Mouse (Mus musculus) kidney, adult 2 months (tissue): ENCODE measurements at regions not wholly inside any gene's neighbourhood (a gene's known extent, or its start where the extent isn't known, plus 50 kb on each side); places are given as distances from the start of the nearest gene placed in this dataset.
A peak's percentile ranks its signal among the peaks of the same experiment; 100 is the strongest.

Experiments used
- DNase-seq: peaks from one replicate; pipeline ENCODE4 v3.0.0; 2021
- H3K27ac ChIP-seq: fragments of 200-500 bp; 2 replicates; pipeline ENCODE4 v1.5.1; 2012; ENCODE audit warnings: low read depth, low read length, control low read depth, inconsistent platforms; ENCODE audit not compliant: insufficient read depth
- H3K27me3 ChIP-seq: fragments of 200-500 bp; replicated peaks from 2 replicates; pipeline ENCODE4 v1.6.1; 2012; ENCODE audit warnings: mild to moderate bottlenecking, moderate library complexity, low read length, inconsistent platforms; ENCODE audit not compliant: control insufficient read depth, insufficient read depth
- H3K36me3 ChIP-seq: fragments of 200-500 bp; 2 replicates; pipeline ENCODE4 v1.6.1; 2012; ENCODE audit warnings: mild to moderate bottlenecking, moderate library complexity, low read length, inconsistent platforms; ENCODE audit not compliant: control insufficient read depth, insufficient read depth
- H3K4me1 ChIP-seq: fragments of 200-500 bp; 2 replicates; pipeline ENCODE4 v1.6.1; 2011; ENCODE audit warnings: low read length; ENCODE audit not compliant: control insufficient read depth, insufficient read depth
- H3K4me3 ChIP-seq: fragments of 200-500 bp; 2 replicates; pipeline ENCODE4 v1.5.1; 2011; ENCODE audit warnings: mild to moderate bottlenecking, low read depth, low read length, control low read depth; ENCODE audit not compliant: insufficient read depth
- CTCF ChIP-seq: fragments of 200-500 bp; conservative IDR thresholded peaks from 2 replicates; pipeline ENCODE4 v1.5.1; 2011; ENCODE audit warnings: low read depth, mild to moderate bottlenecking, control low read depth, low read length, moderate library complexity, mixed read lengths; ENCODE audit not compliant: insufficient read depth, insufficient read length
- POLR2A ChIP-seq: fragments of 200-500 bp; IDR thresholded peaks from one replicate; pipeline ENCODE4 v1.6.1; 2011; ENCODE audit warnings: low read depth, low read length, control low read depth
- WGBS: fragments of 180-500 bp; shearing (Covaris S2); methylation state at CpG from one replicate; pipeline ENCODE4 v1.1.7; 2018; 5-methylcytosine and 5-hydroxymethylcytosine counted together

- Histone ChIP-seq H3K4me3 (no peak overlapping the region), H3K4me1 (no peaks in the 10 kb centered on the region), H3K27me3 (no peaks in the 10 kb centered on the region), H3K36me3 (no peaks in the 10 kb centered on the region), H3K27ac (peak overlapping the region; percentile 32; the same call in 1 of the 2 replicates)
- peak; percentile 81 for DNase-seq
- no peak for TF ChIP-seq CTCF
- TF ChIP-seq POLR2A = no peak
- WGBS = 62% methylated on average over 5 of the region's 5 CpGs
These were observed 96.0 kb upstream of the Sulf2 start for GRCm38 (mm10) chr2:166251421-166251820.

GRCm38 (mm10) chr2:166250571-166250970, 95.1 kb upstream of the Sulf2 start:
- Histone ChIP-seq H3K4me1 (no peaks in the 10 kb centered on the region), H3K4me3 (no peak overlapping the region), H3K27ac (peak overlapping the region; percentile 32), H3K27me3 (no peaks in the 10 kb centered on the region), H3K36me3 (no peaks in the 10 kb centered on the region)
- WGBS = 72% methylated on average over 10 of the region's 10 CpGs
- TF ChIP-seq POLR2A (no peak), CTCF (no peak)
- peak; percentile 81 for DNase-seq

- Histone ChIP-seq H3K4me3 (no peak overlapping the region), H3K36me3 (no peaks in the 10 kb centered on the region), H3K27ac (no peak overlapping the region), H3K4me1 (no peaks in the 10 kb centered on the region), H3K27me3 (no peaks in the 10 kb centered on the region)
- 26% methylated on average over 7 of the region's 7 CpGs for WGBS
- peak; percentile 33 for DNase-seq
- TF ChIP-seq POLR2A = no peak
- no peak for TF ChIP-seq CTCF
These were observed 94.0 kb upstream of the Sulf2 start for GRCm38 (mm10) chr2:166249338-166249950.

GRCm38 (mm10) chr2:166246401-166247189, 91.1 kb upstream of the Sulf2 start:
- no peak overlapping the region for H3K27ac ChIP-seq
- H3K36me3 ChIP-seq = no peaks in the 10 kb centered on the region
- 77% methylated on average over 17 of the region's 17 CpGs for WGBS
- peak; percentile 18 for DNase-seq
- H3K27me3 ChIP-seq = no peaks in the 10 kb centered on the region
- H3K4me1 ChIP-seq = no peaks in the 10 kb centered on the region
- no peak overlapping the region for H3K4me3 ChIP-seq
- TF ChIP-seq CTCF = no peak
- no peak for TF ChIP-seq POLR2A

GRCm38 (mm10) chr2:166245219-166245618, 89.8 kb upstream of the Sulf2 start:
- no peaks in the 10 kb centered on the region for H3K36me3 ChIP-seq
- 54% methylated on average over 8 of the region's 8 CpGs for WGBS
- TF ChIP-seq POLR2A = no peak
- TF ChIP-seq CTCF = no peak
- no peak overlapping the region for H3K27ac ChIP-seq
- H3K4me1 ChIP-seq = no peaks in the 10 kb centered on the region
- DNase-seq = no peak
- H3K4me3 ChIP-seq = no peak overlapping the region
- no peaks in the 10 kb centered on the region for H3K27me3 ChIP-seq

GRCm38 (mm10) chr2:166242786-166243521, 87.5 kb upstream of the Sulf2 start:
- H3K4me3 ChIP-seq = no peak overlapping the region
- 75% methylated on average over 14 of the region's 14 CpGs for WGBS
- no peak overlapping the region for H3K27ac ChIP-seq
- H3K4me1 ChIP-seq = no peaks in the 10 kb centered on the region
- DNase-seq = no peak
- no peak for TF ChIP-seq CTCF
- TF ChIP-seq POLR2A = no peak
- no peaks in the 10 kb centered on the region for H3K36me3 ChIP-seq
- no peaks in the 10 kb centered on the region for H3K27me3 ChIP-seq

GRCm38 (mm10) chr2:166241310-166241709, 85.8 kb upstream of the Sulf2 start:
- H3K27me3 ChIP-seq = no peaks in the 10 kb centered on the region
- TF ChIP-seq CTCF (no peak), POLR2A (no peak)
- 95% methylated on average over 3 of the region's 3 CpGs for WGBS
- no peak overlapping the region for H3K27ac ChIP-seq
- no peak overlapping the region for H3K4me3 ChIP-seq
- no peaks in the 10 kb centered on the region for H3K36me3 ChIP-seq
- no peaks in the 10 kb centered on the region for H3K4me1 ChIP-seq
- no peak for DNase-seq
